Mouse (Mus musculus) erythroblast, adult 5-6 weeks (primary cell): Measurements from ENCODE around the gene Irak1. TPM values are rescaled to one million over a fixed set of nuclear protein-coding genes. Genes with fewer than 3 reads are reported as not detected.

ENCODE experiments used
- ATAC-seq: replicated peaks from 2 replicates; pipeline ENCODE4 v1.8.0; 2016; ENCODE audit warnings: moderate number of reproducible peaks, mild to moderate bottlenecking, moderate TSS enrichment, inconsistent platforms; ENCODE audit not compliant: poor library complexity, low FRiP score, severe bottlenecking
- total RNA-seq, 2 experiments: library from RNA; stranded (forward) in 1 of 2; stranded (reverse) in 1 of 2; fragments of 150-400 nt in 1 of 2; fragments of 200-764, 138-1000 nt in 1 of 2; gene quantifications; 2 replicates each; pipeline versions ENCODE4 v1.2.3 to v1.2.4; 2015 to 2017; ENCODE audit warnings: low replicate concordance in 2 of 2

Irak1 gene
- total RNA-seq, 2 experiments from 2014 or later, result 20.4 to 21.8 TPM

GRCm38 (mm10) chrX:73967177-73968075 is 56.3 kb downstream of the Irak1 start:
- ATAC-seq, result peak; percentile 52

- peak; percentile 58 for ATAC-seq
Measured at GRCm38 (mm10) chrX:73966248-73967176, 57.2 kb downstream of the Irak1 start, which contains the start of gene Hcfc1. Hcfc1 (minus strand) TSS chrX:73966357.

GRCm38 (mm10) chrX:73965307-73965706 is 58.4 kb downstream of the Irak1 start:
- no peak for ATAC-seq

GRCm38 (mm10) chrX:73964363-73964762 is 59.4 kb downstream of the Irak1 start:
- peak; percentile 56 for ATAC-seq

Other genes starting within 250 kb of the Irak1 start
- not detected in 2 replicates for gene Srpk3, start 249.5 kb downstream of the Irak1 start, total RNA-seq (2015; ENCODE audit: low replicate concordance)
- gene Srpk3, start 249.5 kb downstream of the Irak1 start, total RNA-seq (2017; ENCODE audit: low replicate concordance), result not detected in 2 replicates
- gene Idh3g, start 237.0 kb downstream of the Irak1 start, total RNA-seq (2015; ENCODE audit: low replicate concordance), result 74.8 and 98.4 TPM in 2 replicates
- 62.6 and 62.9 TPM in 2 replicates for gene Idh3g, start 237.0 kb downstream of the Irak1 start, total RNA-seq (2017; ENCODE audit: low replicate concordance)
- 86.9 and 180 TPM in 2 replicates for gene Ssr4, start 236.9 kb downstream of the Irak1 start, total RNA-seq (2015; ENCODE audit: low replicate concordance)
- 44.0 and 61.8 TPM in 2 replicates for gene Ssr4, start 236.9 kb downstream of the Irak1 start, total RNA-seq (2017; ENCODE audit: low replicate concordance)
- 1.5 TPM in 1 of 2 replicates, not detected in the other for gene Pdzd4, start 198.9 kb downstream of the Irak1 start, total RNA-seq (2015; ENCODE audit: low replicate concordance)
- 0.28 TPM in 1 of 2 replicates, not detected in the other for gene Pdzd4, start 198.9 kb downstream of the Irak1 start, total RNA-seq (2017; ENCODE audit: low replicate concordance)
- not detected in 2 replicates for gene Avpr2, start 131.8 kb downstream of the Irak1 start, total RNA-seq (2015; ENCODE audit: low replicate concordance)
- gene Avpr2, start 131.8 kb downstream of the Irak1 start, total RNA-seq (2017; ENCODE audit: low replicate concordance), result not detected in 2 replicates
- 5.2 TPM in 2 replicates for gene L1cam, start 127.8 kb downstream of the Irak1 start, total RNA-seq (2015; ENCODE audit: low replicate concordance)
- 5.3 and 6.2 TPM in 2 replicates for gene L1cam, start 127.8 kb downstream of the Irak1 start, total RNA-seq (2017; ENCODE audit: low replicate concordance)
- 15.5 and 16.3 TPM in 2 replicates for gene Arhgap4, start 102.0 kb downstream of the Irak1 start, total RNA-seq (2015; ENCODE audit: low replicate concordance)
- 18.4 and 23.4 TPM in 2 replicates for gene Arhgap4, start 102.0 kb downstream of the Irak1 start, total RNA-seq (2017; ENCODE audit: low replicate concordance)
- gene Naa10, start 102.0 kb downstream of the Irak1 start, total RNA-seq (2015; ENCODE audit: low replicate concordance), result 10.6 and 26.8 TPM in 2 replicates
- gene Naa10, start 102.0 kb downstream of the Irak1 start, total RNA-seq (2017; ENCODE audit: low replicate concordance), result 18.1 TPM in 2 replicates
- 7.7 TPM in 1 of 2 replicates, not detected in the other for gene Renbp, start 93.1 kb downstream of the Irak1 start, total RNA-seq (2015; ENCODE audit: low replicate concordance)
- 5.4 and 12.4 TPM in 2 replicates for gene Renbp, start 93.1 kb downstream of the Irak1 start, total RNA-seq (2017; ENCODE audit: low replicate concordance)
- 67.9 and 78.2 TPM in 2 replicates for gene Hcfc1, start 57.6 kb downstream of the Irak1 start, total RNA-seq (2015; ENCODE audit: low replicate concordance)
- 45.2 and 47.4 TPM in 2 replicates for gene Hcfc1, start 57.6 kb downstream of the Irak1 start, total RNA-seq (2017; ENCODE audit: low replicate concordance)
- not detected in 2 replicates for gene Opn1mw, start 103.5 kb upstream of the Irak1 start, total RNA-seq (2015; ENCODE audit: low replicate concordance)
- gene Opn1mw, start 103.5 kb upstream of the Irak1 start, total RNA-seq (2017; ENCODE audit: low replicate concordance), result not detected in 2 replicates
- 8.5 and 9.4 TPM in 2 replicates for gene Mecp2, start 111.4 kb upstream of the Irak1 start, total RNA-seq (2015; ENCODE audit: low replicate concordance)
- 7.2 and 11.4 TPM in 2 replicates for gene Mecp2, start 111.4 kb upstream of the Irak1 start, total RNA-seq (2017; ENCODE audit: low replicate concordance)
- gene Tex28, start 143.9 kb upstream of the Irak1 start, total RNA-seq (2015; ENCODE audit: low replicate concordance), result not detected in 2 replicates
- gene Tex28, start 143.9 kb upstream of the Irak1 start, total RNA-seq (2017; ENCODE audit: low replicate concordance), result not detected in 2 replicates
- not detected in 2 replicates for gene Tktl1, start 153.3 kb upstream of the Irak1 start, total RNA-seq (2015; ENCODE audit: low replicate concordance)
- not detected in 2 replicates for gene Tktl1, start 153.3 kb upstream of the Irak1 start, total RNA-seq (2017; ENCODE audit: low replicate concordance)
- gene Flna, start 225.9 kb upstream of the Irak1 start, total RNA-seq (2015; ENCODE audit: low replicate concordance), result 103 and 133 TPM in 2 replicates
- gene Flna, start 225.9 kb upstream of the Irak1 start, total RNA-seq (2017; ENCODE audit: low replicate concordance), result 189 and 215 TPM in 2 replicates
- gene Emd, start 230.8 kb upstream of the Irak1 start, total RNA-seq (2015; ENCODE audit: low replicate concordance), result 26.3 and 29.0 TPM in 2 replicates
- 5.7 and 25.5 TPM in 2 replicates for gene Emd, start 230.8 kb upstream of the Irak1 start, total RNA-seq (2017; ENCODE audit: low replicate concordance)
- gene Rpl10, start 246.9 kb upstream of the Irak1 start, total RNA-seq (2015; ENCODE audit: low replicate concordance), result 743 and 770 TPM in 2 replicates
- 310 and 397 TPM in 2 replicates for gene Rpl10, start 246.9 kb upstream of the Irak1 start, total RNA-seq (2017; ENCODE audit: low replicate concordance)